Mouse (Mus musculus) CH12.LX (cell line): Measurements from ENCODE around the gene Lbp. TPM values are rescaled to one million over a fixed set of nuclear protein-coding genes. Genes with fewer than 3 reads are reported as not detected.

ENCODE experiments used
- DNase-seq: peaks from one replicate; pipeline ENCODE4 v3.0.0-alpha.2; 2013; ENCODE audit errors: extremely low read depth
- H3K27ac ChIP-seq: 2 replicates; pipeline ENCODE4 v1.5.1; 2012; ENCODE audit warnings: low read depth, mild to moderate bottlenecking, control low read depth, moderate library complexity; ENCODE audit not compliant: insufficient read depth
- H3K27me3 ChIP-seq: replicated peaks from 2 replicates; pipeline ENCODE3; 2012; ENCODE audit warnings: inconsistent platforms
- H3K36me3 ChIP-seq, 2 experiments: replicated peaks in 1 of 2; 2 replicates each; pipeline versions ENCODE3 to v1.6.1; 2012; ENCODE audit warnings: inconsistent platforms in 1 of 2, low read length in 1 of 2, mild to moderate bottlenecking in 1 of 2, mixed read lengths in 1 of 2, moderate library complexity in 1 of 2; ENCODE audit not compliant: control insufficient read depth in 1 of 2, insufficient read depth in 1 of 2
- H3K4me1 ChIP-seq, 2 experiments: 2 replicates each; pipeline ENCODE4 v1.6.1; 2012; ENCODE audit warnings: inconsistent platforms in 1 of 2, moderate library complexity in 1 of 2; ENCODE audit not compliant: insufficient read depth in 2 of 2, control insufficient read depth in 1 of 2
- H3K4me2 ChIP-seq: 2 replicates; pipeline ENCODE4 v1.6.1; 2012; ENCODE audit warnings: low read depth, mild to moderate bottlenecking, control low read depth; ENCODE audit not compliant: poor library complexity, insufficient read depth, severe bottlenecking
- H3K4me3 ChIP-seq, 3 experiments: fragments of 150-350 bp in 1 of 3; sonication (generic) in 1 of 3; replicated peaks in 1 of 3; 2 replicates each; pipeline versions ENCODE3 to v1.5.1; 2011 to 2012; ENCODE audit warnings: low read depth in 2 of 3, low read length in 2 of 3, mild to moderate bottlenecking in 2 of 3, moderate library complexity in 2 of 3, control low read depth in 1 of 3, improper control_type of control experiment in 1 of 3, inconsistent platforms in 1 of 3, mixed read lengths in 1 of 3; ENCODE audit not compliant: poor library complexity in 1 of 3
- H3K79me2 ChIP-seq: replicated peaks from 2 replicates; pipeline ENCODE4 v1.6.1; 2012; ENCODE audit warnings: mild to moderate bottlenecking, moderate library complexity; ENCODE audit not compliant: control insufficient read depth, poor library complexity, insufficient read depth, severe bottlenecking; ENCODE audit errors: extremely low read depth
- H3K9ac ChIP-seq: 2 replicates; pipeline ENCODE4 v1.6.1; 2012; ENCODE audit warnings: low read depth, mild to moderate bottlenecking, control low read depth, moderate library complexity; ENCODE audit not compliant: insufficient read depth
- H3K9me3 ChIP-seq: replicated peaks from 2 replicates; pipeline ENCODE3; 2012; ENCODE audit warnings: low read length, inconsistent platforms, mixed read lengths
- BHLHE40 ChIP-seq: IDR thresholded peaks from 2 replicates; pipeline ENCODE4 v1.6.1; 2011; ENCODE audit warnings: mild to moderate bottlenecking, low read depth, low read length, improper control_type of control experiment
- CHD1 ChIP-seq: IDR thresholded peaks from 2 replicates; pipeline ENCODE4 v1.6.1; 2012; ENCODE audit warnings: low read depth, low read length, improper control_type of control experiment, inconsistent platforms
- CTCF ChIP-seq, 2 experiments: IDR thresholded peaks in 1 of 2; conservative IDR thresholded peaks in 1 of 2; 2 replicates each; pipeline ENCODE4 v1.5.1; 2011 to 2012; ENCODE audit warnings: low read depth in 2 of 2, low read length in 2 of 2, improper control_type of control experiment in 1 of 2, inconsistent platforms in 1 of 2, mild to moderate bottlenecking in 1 of 2, moderate library complexity in 1 of 2
- ELF1 ChIP-seq: IDR thresholded peaks from 2 replicates; pipeline ENCODE4 v1.6.1; 2014; ENCODE audit warnings: low read depth, mild to moderate bottlenecking, inconsistent platforms, low read length, improper control_type of control experiment
- ETS1 ChIP-seq: conservative IDR thresholded peaks from 2 replicates; pipeline ENCODE4 v1.6.1; 2012; ENCODE audit warnings: low read depth, mild to moderate bottlenecking, inconsistent platforms, low read length, improper control_type of control experiment, moderate library complexity
- JUN ChIP-seq: IDR thresholded peaks from 2 replicates; pipeline ENCODE4 v1.6.1; 2011; ENCODE audit warnings: low read depth, mild to moderate bottlenecking, low read length, improper control_type of control experiment, moderate library complexity; ENCODE audit not compliant: insufficient read depth
- JUND ChIP-seq: conservative IDR thresholded peaks from 2 replicates; pipeline ENCODE4 v1.6.1; 2011; ENCODE audit warnings: low read depth, low read length, improper control_type of control experiment
- MAFK ChIP-seq: IDR thresholded peaks from 2 replicates; pipeline ENCODE4 v1.6.1; 2011; ENCODE audit warnings: low read length, improper control_type of control experiment; ENCODE audit not compliant: insufficient replicate concordance
- MEF2A ChIP-seq: IDR thresholded peaks from 2 replicates; pipeline ENCODE4 v1.6.1; 2014; ENCODE audit warnings: low read depth, mild to moderate bottlenecking, inconsistent platforms, low read length, improper control_type of control experiment, borderline replicate concordance
- MYC ChIP-seq: IDR thresholded peaks from 2 replicates; pipeline ENCODE4 v1.6.1; 2011; ENCODE audit warnings: low read depth, mild to moderate bottlenecking, improper control_type of control experiment, low read length
- POLR2AphosphoS2 ChIP-seq: IDR thresholded peaks from 2 replicates; pipeline ENCODE4 v1.6.1; 2011; ENCODE audit warnings: low read depth, low read length, improper control_type of control experiment
- RAD21 ChIP-seq: IDR thresholded peaks from 2 replicates; pipeline ENCODE4 v1.6.1; 2011; ENCODE audit warnings: low read depth, mild to moderate bottlenecking, low read length, improper control_type of control experiment, moderate library complexity
- SMC3 ChIP-seq: IDR thresholded peaks from 2 replicates; pipeline ENCODE4 v1.6.1; 2011; ENCODE audit warnings: low read depth, low read length, improper control_type of control experiment
- TBP ChIP-seq: conservative IDR thresholded peaks from 2 replicates; pipeline ENCODE4 v1.6.1; 2011; ENCODE audit warnings: low read depth, low read length, improper control_type of control experiment
- USF1 ChIP-seq: IDR thresholded peaks from 2 replicates; pipeline ENCODE4 v1.6.1; 2014; ENCODE audit warnings: low read depth, mild to moderate bottlenecking, inconsistent platforms, low read length, improper control_type of control experiment
- ZC3H11A ChIP-seq: IDR thresholded peaks from 2 replicates; pipeline ENCODE4 v1.6.1; 2012; ENCODE audit warnings: low read depth, mild to moderate bottlenecking, inconsistent platforms, low read length, improper control_type of control experiment
- ZNF384 ChIP-seq: IDR thresholded peaks from 2 replicates; pipeline ENCODE4 v1.6.1; 2012; ENCODE audit warnings: low read depth, low read length, improper control_type of control experiment, inconsistent platforms
- dilution Hi-C: fragments of 300-500 bp; cut with MboI; formaldehyde crosslinking; loops from 2 replicates; pipeline ENCODE4 v1.14.3; 2020; ENCODE audit warnings: low sequenced_read_pairs; ENCODE audit not compliant: extremely low pct_unique_long_range_greater_than_20kb, extremely low pct_ligation_motif_present
- in situ Hi-C: fragments of 300-500 bp; cut with MboI; formaldehyde crosslinking; loops from 3 replicates; pipeline ENCODE4 v1.14.3; 2019; ENCODE audit warnings: low sequenced_read_pairs, low pct_ligation_motif_present, low pct_unique_long_range_greater_than_20kb, mixed read lengths
- polyA plus RNA-seq: library from polyadenylated mRNA; unstranded; fragments of >175 nt; gene quantifications from 2 replicates; pipeline ENCODE4 v1.2.1, GENCODE M21; 2012; ENCODE audit warnings: low read depth; ENCODE audit not compliant: insufficient read length
- total RNA-seq, 2 experiments: library from RNA; depleted of rRNA; stranded (reverse); fragments of 300-350 nt in 1 of 2; fragments of >200 nt in 1 of 2; gene quantifications; 2 replicates each; pipeline ENCODE4 v1.2.3; 2012 to 2014

Gene Lbp
- total and polyA plus RNA-seq, 3 experiments = 0.04 to 0.27 TPM; not detected in 1

- in situ Hi-C loops = loop anchor here (5.0 kb wide), 1 partner anchor 61 kb away; no protein-coding TSS in a partner anchor
- Histone ChIP-seq H3K9ac (no peak overlapping the region), H3K4me3 (no peak overlapping the region), H3K9me3 (no peaks in the 10 kb centered on the region), H3K27me3 (peaks cover 23% of the 10 kb centered on the region), H3K36me3 (no peaks in the 10 kb centered on the region), H3K4me2 (no peak overlapping the region), H3K79me2 (no peaks in the 10 kb centered on the region), H3K27ac (no peak overlapping the region), H3K4me1 (peaks cover 3 to 6% of the 10 kb centered on the region in 2 experiments; a peak in 3 of 4 replicates)
- TF ChIP-seq ETS1 (no peak), ZC3H11A (no peak), SMC3 (no peak), MYC (no peak), BHLHE40 (no peak), POLR2AphosphoS2 (no peak), ZNF384 (no peak), JUND (no peak), MEF2A (no peak), ELF1 (no peak), CHD1 (no peak), USF1 (no peak)
- DNase-seq = no peak
- dilution Hi-C loops = no loop called here
These were observed 37.2 kb downstream of the Lbp start for GRCm38 (mm10) chr2:158343495-158343894.

DNA sequence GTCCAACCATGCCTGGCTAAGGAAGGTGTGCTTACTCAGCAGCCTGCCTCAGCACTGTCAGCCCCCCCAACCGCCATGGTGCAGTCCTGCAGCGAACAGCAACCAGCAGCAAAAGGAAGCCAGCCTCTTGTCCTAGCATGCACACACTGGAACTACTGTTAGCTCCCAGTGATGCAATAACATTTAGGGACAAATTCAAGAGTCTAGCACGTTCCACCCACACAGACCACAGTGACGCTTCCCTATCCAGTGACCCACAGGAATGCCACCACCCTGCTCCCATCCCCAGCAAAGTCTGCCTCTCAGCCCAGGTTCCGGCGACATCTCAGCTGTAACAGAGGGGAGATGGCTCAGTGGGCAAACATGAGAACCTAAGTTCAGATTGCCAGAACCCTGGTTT, 40.2 kb downstream of the Lbp start:
- Histone ChIP-seq H3K36me3 (peaks cover 0 to 2% of the 10 kb centered on the region in 2 experiments), H3K4me3 (no peak overlapping the region), H3K4me1 (peaks cover 3 to 18% of the 10 kb centered on the region in 2 experiments; a peak in 3 of 4 replicates)
- TF ChIP-seq TBP = no peak
- TF ChIP-seq, all 38 proteins: peak for 0
- no peak for DNase-seq
- no peak overlapping the region for H3K4me2 ChIP-seq
- in situ Hi-C loops (no loop called here), dilution Hi-C loops (no loop called here)
- H3K79me2 ChIP-seq = no peaks in the 10 kb centered on the region
- H3K9me3 ChIP-seq = no peaks in the 10 kb centered on the region
- no peak overlapping the region for H3K9ac ChIP-seq
- H3K27ac ChIP-seq = no peak overlapping the region
- peaks cover 11% of the 10 kb centered on the region for H3K27me3 ChIP-seq

DNA sequence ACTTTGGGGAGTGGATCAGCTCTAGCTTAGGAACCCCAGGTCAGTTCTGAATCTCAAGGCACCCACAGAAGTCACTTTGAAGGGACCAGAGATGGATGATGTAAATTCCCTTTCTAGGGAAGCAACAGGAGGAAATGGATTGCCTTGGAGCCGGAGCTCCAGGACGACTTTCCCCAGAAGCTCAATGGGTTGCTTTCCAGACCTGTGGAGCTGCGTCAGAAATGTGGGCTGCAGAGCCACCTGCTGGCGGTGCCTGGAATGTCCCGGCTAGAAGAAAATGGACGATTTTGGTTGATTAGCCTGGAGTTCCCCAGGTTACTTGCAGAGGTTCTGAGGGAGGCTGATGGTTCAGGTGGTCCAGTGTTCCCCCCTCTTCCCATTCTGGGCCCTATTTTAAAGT, 41.6 kb downstream of the Lbp start:
- no peak overlapping the region for H3K9ac ChIP-seq
- H3K36me3 ChIP-seq = peaks cover 0 to 16% of the 10 kb centered on the region in 2 experiments
- peaks cover 3 to 18% of the 10 kb centered on the region in 2 experiments; a peak in 3 of 4 replicates for H3K4me1 ChIP-seq
- peak; percentile 59 for DNase-seq
- no peak overlapping the region for H3K27ac ChIP-seq
- peaks cover 4% of the 10 kb centered on the region for H3K27me3 ChIP-seq
- dilution Hi-C loops (no loop called here), in situ Hi-C loops (no loop called here)
- no peaks in the 10 kb centered on the region for H3K79me2 ChIP-seq
- H3K4me2 ChIP-seq = no peak overlapping the region
- H3K9me3 ChIP-seq = no peaks in the 10 kb centered on the region
- TF ChIP-seq MAFK (no peak), SMC3 (peak; percentile 79), JUN (no peak), RAD21 (peak; percentile 85), CTCF (conservative IDR thresholded peaks at IDR 0.05 in 1 of 2, IDR thresholded peaks at IDR 0.05 in 1 of 2; ENCODE audit: low read depth in 2 of 2, low read length in 2 of 2) (peak; percentile 82 to 91)
- H3K4me3 ChIP-seq = no peak overlapping the region
